Mouse (Mus musculus): Measurements from ENCODE around the gene Itk. TPM values are rescaled to one million over a fixed set of nuclear protein-coding genes. Genes with fewer than 3 reads are reported as not detected.

The Itk gene
- polyA plus RNA-seq, 1 experiment, result 0.05 TPM

DNA sequence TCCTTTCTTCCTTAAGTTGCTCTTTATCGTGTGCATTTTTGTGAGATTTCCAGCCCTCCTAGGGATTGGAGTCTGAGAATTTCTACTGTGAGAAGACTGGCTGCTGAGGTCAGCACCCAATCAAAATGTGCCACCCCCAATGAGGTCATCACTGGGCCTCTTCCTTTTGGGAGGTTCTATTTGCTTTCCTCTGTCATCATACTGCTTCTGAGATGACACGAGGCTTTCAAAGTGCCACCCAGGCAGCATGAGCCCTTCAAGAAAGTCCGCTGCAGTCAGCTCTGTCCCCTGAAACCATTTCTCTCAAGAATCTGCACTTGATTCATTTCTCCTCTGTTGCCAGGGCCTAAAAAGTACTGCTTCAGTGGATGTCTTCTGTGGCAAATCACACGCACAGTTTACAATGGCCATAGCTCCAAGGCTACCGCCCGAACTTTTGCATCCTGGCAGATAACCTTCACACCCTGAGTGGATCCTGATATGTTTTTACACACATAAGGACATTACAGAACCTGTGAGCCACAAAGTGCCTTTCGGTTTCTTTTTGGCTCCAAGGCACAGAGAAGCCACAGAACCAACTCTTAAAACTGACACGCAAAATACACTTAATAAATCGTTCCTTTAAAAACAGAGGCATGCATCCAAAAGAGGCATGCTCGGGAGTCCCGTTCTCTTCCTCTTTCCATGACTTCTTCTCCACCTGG, 80.9 kb downstream of the Itk start:
- no peak for TF ChIP-seq GATA1 (IDR thresholded peaks at IDR 0.05; ENCODE audit: low read length)

DNA sequence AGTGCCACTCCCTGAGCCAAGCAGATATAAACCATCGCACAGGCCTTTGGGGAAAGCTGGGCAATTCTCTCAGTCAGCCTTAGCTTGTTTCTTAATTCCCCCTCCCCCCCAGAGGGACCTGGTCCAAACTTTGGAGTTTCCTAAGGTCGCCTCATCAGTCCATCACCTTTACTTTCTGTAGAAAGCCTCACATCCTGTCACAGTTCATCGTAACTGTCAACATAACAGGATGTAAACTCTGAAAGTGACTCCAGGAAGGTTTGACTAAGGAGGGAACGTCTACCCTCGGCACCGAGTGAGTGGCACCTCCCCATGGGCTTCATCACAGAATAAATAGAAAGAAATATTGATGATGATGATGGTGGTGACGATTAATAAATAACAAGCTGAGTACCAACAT, 81.5 kb downstream of the Itk start:
- no peak for TF ChIP-seq GATA1 (IDR thresholded peaks at IDR 0.05; ENCODE audit: low read length)

DNA sequence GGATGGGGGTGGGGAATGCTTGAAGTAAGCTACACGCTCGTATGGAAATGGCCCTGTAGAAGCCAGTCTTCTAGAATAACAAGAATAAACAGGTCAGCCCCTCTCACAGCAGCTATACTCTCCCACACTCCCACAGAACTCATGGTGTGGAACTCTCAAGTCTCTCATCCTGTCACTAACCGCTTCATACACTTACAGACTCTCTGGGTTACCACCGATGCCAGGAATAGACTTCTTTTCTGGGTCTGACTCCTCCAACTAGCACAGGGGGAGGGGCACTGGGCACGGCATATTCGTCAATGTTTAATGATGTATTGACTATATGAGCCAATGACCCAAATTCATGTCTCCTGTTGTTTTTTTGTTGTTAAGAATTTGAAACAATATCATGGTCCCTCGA, 82.5 kb downstream of the Itk start:
- no peak for TF ChIP-seq GATA1 (IDR thresholded peaks at IDR 0.05; ENCODE audit: low read length)

DNA sequence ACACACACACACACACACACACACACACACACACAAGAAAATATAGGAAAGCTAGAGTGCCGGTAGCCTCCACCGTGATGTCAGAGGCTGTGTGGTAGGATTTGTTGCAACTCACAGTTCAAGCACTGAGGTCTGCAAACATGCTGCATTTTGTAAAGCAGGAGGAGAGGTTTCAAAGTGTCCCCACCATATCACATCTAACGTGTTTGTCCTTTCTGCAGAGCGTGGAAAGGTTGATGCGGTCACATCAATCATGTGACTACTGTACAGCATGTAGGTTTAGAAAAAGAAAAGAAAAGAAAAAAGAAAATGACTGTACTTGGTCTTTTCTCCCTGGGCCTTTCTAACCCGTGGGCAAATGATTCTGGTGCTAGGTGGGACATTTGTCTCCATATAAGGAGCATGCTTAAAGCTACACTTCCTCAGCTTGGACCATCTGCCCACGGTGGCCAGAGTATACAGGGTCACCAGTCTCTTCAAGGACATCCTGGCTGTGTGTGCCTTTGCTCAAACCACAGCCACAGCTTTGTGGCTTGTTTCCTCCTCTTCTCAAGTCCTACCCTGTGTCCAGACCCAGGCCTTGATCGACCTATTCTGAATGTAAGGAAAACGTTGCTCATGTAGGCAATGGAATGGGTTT, 83.3 kb downstream of the Itk start:
- TF ChIP-seq GATA1 (IDR thresholded peaks at IDR 0.05; ENCODE audit: low read length), result no peak

DNA sequence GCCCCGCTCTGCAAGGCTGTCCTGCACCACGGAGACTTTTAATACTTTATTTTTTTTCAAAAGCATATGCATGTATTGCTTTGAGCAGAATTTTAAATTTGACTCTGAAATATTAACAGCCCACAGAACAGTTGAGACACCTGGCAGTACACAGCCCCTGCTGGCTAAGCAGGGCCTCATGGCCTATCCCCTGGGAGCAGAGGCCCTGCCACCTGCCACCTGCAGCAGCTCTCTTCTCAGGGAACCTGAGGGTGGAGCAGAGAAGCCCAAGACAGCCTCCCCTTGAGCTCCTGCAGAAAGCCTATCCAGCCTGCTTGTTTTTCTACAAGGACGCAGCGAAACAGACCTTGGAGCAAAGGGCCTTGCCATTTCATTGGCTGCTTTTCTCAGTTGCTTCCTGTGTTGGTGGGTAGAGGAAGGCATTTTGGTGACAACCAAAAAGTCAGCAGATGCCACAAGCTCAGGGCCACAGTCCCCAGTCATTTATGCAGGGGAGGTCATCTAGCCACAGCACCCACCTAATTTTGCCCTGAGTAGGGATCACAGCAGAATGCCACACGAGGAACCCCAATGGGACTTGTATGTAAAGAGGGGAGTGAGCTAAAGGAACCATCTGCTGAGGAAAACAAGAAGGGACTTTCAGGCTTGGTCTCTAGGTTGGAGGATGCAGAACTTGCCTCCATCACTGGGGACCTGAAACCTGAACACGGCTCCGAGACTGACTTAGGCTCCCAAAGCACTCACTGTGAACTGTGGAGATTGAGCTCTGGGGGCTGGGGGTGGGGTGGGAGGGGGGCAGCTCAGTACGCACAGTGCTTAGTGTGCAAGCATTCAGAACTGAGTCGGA, 84.2 kb downstream of the Itk start:
- TF ChIP-seq GATA1 (IDR thresholded peaks at IDR 0.05; ENCODE audit: low read length), result no peak

DNA sequence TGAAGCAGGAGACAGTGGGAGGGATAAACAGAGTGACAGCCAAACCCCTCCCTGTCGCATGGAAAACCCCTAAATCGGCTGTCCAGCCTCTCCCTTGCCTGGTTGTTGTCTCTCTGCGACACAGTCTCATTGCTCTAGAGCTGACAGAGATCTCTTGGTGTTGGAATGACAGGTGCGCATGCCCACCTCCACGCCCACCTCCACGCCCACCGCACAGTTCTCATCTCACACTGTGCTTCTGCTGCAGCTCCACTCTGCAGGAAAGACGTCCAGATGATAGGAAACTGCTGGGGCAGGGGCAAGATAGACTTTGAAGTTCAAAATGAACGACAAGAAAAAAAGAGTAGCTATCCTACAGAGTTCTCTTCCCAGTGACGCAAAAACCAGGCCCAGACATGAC, 85.2 kb downstream of the Itk start:
- no peak for TF ChIP-seq GATA1 (IDR thresholded peaks at IDR 0.05; ENCODE audit: low read length)

DNA sequence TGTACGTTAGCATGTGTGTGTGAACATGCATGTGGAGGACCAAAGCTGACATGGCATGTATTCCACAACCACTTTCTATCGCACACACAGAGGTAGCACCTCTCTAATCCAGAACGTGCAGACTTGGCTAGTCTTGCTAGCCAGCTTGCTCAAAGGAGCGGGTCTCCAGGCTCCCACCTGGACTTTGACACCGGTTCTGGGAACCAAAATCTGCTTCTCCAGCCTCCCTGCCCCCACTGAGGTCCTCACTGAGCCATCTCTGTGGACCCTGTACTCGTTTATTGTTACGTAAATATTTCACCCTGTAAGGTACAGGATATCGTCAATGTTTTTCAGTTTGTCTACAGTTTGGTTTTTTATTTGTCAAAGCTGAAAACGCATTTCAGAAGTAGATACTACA, 86.8 kb downstream of the Itk start:
- TF ChIP-seq GATA1 (IDR thresholded peaks at IDR 0.05; ENCODE audit: low read length), result no peak

DNA sequence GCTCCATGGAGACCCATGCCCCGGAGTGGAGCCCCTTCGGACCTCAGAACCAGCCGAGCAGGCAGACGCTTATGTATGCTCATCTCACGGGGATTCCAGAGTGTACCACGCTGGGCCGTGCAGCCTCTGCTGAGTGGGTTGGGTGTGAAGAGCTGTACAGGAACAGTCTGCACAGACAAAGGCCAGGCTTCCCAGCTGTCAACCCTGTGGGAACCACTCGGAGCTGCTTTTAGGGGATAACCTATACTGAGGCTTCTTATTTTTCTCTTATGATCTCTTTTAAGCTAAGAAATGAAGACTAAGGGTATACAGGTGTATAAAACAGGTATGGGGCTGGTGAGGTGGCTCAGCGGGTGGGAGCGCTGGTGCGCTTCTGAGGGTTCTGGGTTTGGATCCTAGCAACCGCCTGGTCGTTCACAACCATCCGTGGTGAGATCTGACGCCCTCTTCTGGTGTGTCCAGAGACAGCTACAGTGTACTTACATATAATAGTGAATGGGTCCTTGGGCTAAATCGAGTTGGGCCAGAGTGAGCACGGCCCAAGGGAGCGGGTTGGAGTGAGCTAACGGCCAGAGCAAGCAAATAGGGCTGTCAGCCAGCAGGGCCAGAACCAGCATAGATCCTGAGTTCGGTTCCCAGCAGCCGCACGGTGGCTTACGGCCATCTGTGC, 87.6 kb downstream of the Itk start:
- TF ChIP-seq GATA1 (IDR thresholded peaks at IDR 0.05; ENCODE audit: low read length), result no peak

DNA sequence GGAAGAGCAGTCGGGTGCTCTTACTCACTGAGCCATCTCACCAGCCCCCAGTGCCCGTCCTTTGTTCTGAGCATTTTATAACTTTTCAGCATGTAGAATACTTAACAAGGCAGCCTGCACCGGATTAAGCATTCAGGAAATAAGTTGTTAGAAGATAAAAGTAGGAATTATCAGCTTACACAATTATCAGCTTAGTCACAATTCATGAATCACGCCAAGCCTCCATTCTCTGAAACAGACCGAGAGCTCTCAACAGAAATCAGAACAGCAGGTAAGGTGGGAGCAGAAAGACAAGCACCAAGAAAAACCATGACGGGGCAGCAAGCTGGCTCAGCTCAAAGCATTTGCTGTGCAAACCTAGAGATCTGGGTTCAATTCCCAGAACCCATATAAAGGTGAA, 89.4 kb downstream of the Itk start:
- TF ChIP-seq GATA1 (IDR thresholded peaks at IDR 0.05; ENCODE audit: low read length), result no peak

DNA sequence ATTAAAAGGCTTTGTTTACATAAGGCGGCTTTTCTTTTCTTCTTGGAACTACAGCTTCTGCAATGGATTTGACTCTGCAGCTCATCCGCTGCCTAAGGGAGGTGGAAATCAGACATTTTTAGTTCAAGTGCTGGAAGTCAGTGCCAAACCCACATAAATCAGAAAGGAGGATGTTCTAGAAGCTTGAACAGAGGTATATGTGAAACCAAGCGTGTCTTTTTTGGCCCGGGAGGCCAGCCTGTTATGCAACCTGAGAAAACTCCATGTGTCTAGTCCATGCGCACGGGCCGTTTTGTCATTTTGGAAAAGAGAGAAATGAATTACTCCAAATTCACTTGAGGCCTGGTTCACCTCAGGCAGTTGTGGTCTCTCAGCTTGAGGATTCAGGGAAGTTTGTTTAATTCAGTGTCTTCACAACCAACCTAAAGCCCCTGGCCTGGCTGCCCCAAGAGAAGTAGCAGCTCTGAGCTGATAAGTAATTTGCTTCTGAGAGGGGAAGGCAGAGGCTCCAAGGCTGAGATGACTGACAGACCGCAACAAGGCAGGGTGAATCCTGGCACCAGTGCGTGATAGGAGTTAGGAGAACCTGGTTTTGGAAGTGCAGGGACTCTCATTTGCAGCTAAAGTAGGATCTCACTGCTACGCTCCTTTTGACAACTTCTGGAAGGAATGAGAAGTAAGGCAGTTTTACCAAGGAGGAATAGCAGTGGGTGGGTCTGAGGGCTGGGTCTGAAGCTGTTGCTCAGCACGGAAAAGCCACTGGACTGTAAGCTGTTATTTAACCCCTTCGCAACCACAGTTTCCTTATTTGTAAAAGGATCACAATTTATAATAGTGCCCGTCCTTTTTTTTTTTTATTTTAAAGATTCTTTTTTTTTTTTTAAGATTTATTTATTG, 90.2 kb downstream of the Itk start:
- no peak for TF ChIP-seq GATA1 (IDR thresholded peaks at IDR 0.05; ENCODE audit: low read length)

DNA sequence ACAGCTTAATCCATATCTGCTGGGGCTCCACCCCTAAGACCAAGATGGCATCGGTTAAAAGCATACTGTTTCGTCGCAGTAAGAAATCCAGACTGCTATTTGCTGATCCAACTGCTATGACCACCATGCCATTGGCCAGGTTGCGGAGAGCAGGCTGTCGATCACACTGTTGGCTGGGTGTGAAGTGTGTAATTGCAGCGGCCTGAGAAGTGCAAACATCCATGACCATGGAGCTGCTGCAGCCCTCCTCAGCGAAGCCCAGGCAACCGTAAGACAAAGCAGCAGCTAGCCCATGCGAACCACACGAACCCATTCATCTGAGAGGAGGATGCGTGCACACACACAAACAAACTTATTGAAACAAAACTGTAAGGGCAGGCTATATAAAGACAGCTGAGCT, 94.9 kb downstream of the Itk start:
- TF ChIP-seq GATA1 (IDR thresholded peaks at IDR 0.05; ENCODE audit: low read length), result no peak

DNA sequence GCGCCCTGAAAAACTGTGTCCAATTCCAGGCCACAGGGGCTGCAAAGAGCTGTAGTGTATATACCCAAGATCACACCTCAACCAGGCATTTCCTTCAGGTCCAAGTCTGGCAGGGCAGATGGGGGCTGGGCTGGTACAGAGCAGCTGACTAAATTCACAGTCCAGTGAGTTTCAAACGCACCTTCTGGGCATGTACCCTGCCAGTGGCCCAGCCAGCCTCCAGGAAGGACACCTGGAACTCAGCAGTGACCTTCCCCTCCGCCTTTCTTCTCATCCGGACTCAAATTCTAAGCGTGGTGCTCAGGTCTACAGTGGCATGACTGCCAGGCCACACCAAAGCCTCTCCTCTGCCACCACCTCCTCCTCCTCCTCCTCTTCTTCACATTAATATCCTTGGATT, 95.8 kb downstream of the Itk start:
- no peak for TF ChIP-seq GATA1 (IDR thresholded peaks at IDR 0.05; ENCODE audit: low read length)

DNA sequence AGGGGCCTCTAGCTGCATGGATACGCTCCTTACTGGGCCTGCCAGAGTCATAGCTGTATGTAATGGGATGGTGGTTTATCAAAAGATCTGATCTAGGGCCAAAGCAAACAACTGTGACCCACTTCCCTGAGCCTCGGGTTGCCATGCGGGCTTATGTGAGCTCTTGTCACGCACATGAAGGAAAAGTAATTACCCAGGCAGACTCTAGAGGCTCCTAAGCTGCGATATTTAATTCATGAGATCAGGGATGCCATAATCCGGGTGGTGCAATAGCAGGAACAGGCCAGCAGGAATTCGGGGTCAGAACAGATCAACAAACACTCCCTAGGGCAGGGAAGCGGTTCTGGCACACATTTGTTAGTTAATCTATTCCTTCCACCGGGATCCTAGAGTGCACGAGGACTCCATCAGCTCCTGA, 98.3 kb downstream of the Itk start:
- TF ChIP-seq GATA1 (IDR thresholded peaks at IDR 0.05; ENCODE audit: low read length), result no peak

DNA sequence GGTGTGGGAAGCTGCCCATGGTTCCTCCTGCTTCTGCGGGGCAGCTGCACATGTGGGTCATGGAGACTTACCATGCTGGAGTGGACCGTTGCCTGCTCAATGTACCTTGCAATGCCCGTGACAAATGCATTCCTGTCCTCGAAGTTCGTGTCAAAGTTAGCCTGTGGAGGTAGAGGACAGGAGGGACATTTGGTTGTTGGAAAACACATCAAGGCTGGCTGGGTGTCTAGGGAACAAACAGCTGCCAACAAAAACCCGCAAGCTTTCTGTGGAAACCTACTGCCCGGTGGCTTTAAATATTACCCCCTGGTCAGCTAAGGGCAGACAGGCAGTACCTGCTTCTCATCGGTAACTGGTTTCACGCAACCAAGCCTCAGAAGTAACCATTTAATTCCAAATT, 99.8 kb downstream of the Itk start:
- TF ChIP-seq GATA1 (IDR thresholded peaks at IDR 0.05; ENCODE audit: low read length), result no peak

DNA sequence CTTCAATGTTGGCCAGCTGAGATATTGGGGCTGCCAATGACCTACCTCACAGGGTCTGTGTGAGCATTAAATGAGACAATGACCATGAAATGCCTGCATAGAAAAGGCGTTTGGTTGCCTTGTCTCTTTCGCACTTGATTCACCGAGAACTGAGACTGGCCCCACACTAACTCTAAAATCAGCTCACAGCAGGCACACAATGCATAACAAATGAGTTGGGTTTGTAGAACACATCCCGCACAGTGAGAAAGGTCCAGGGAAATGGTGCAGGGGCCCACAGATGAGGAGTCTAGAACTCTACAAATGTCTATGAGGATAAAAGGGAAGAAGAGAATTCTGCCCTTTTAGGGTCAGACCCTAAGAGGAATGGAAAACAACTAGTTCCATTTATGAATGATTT, 100.3 kb downstream of the Itk start:
- no peak for TF ChIP-seq GATA1 (IDR thresholded peaks at IDR 0.05; ENCODE audit: low read length)

Data from G1E-ER4 (cell line).